Mouse (Mus musculus) embryonic facial prominence, embryonic 10.5 days (tissue): ENCODE data around the gene Olfr323. TPM values are rescaled to one million over a fixed set of nuclear protein-coding genes. Genes with fewer than 3 reads are reported as not detected.

Experiments used
- DNase-seq: peaks from one replicate; pipeline ENCODE4 v3.0.0-alpha.2; 2017; ENCODE audit warnings: low spot score
- H3K27ac ChIP-seq: fragments of 300-500 bp; sonication (generic); replicated peaks from 2 replicates; pipeline ENCODE4 v1.5.1; 2016; ENCODE audit warnings: mild to moderate bottlenecking
- H3K27me3 ChIP-seq: fragments of 300-500 bp; sonication (generic); replicated peaks from 2 replicates; pipeline ENCODE4 v1.6.1; 2016; ENCODE audit warnings: low read depth, mild to moderate bottlenecking; ENCODE audit not compliant: poor library complexity, severe bottlenecking
- H3K36me3 ChIP-seq: fragments of 300-500 bp; sonication (generic); replicated peaks from 2 replicates; pipeline ENCODE4 v1.6.1; 2016; ENCODE audit warnings: mild to moderate bottlenecking, moderate library complexity
- H3K4me1 ChIP-seq: fragments of 300-500 bp; sonication (generic); 2 replicates; pipeline ENCODE4 v1.6.1; 2016
- H3K4me3 ChIP-seq: fragments of 300-500 bp; sonication (generic); 2 replicates; pipeline ENCODE4 v1.5.1; 2016; ENCODE audit warnings: mild to moderate bottlenecking, moderate library complexity
- H3K9me3 ChIP-seq: fragments of 300-500 bp; sonication (generic); 2 replicates; pipeline ENCODE4 v1.6.1; 2016; ENCODE audit warnings: mild to moderate bottlenecking
- WGBS: fragments of 180-500 bp; shearing (Covaris S2); methylation state at CpG from one replicate; pipeline ENCODE4 v1.1.7; 2016; 5-methylcytosine and 5-hydroxymethylcytosine counted together
- polyA plus RNA-seq: library from polyadenylated mRNA; unstranded; fragments of >200 nt; fragmentation: Nextera tagmentation; extraction: Ambion mirVana; gene quantifications from 2 replicates; pipeline ENCODE4 v1.2.1, GENCODE M21; 2016

The Olfr323 gene
- polyA plus RNA-seq, 1 experiment from 2014 or later: not detected

GRCm38 (mm10) chr11:58594814-58595213, 35.5 kb downstream of the Olfr323 start, which contains the start of gene Olfr324:
Gene Olfr324 (plus strand): TSS chr11:58595114.
- 84% methylated on average over 6 of the region's 6 CpGs for WGBS
- no peak for DNase-seq
- Histone ChIP-seq H3K9me3 (no peaks in the 10 kb centered on the region), H3K4me3 (no peak within 1 kb of the TSS), H3K36me3 (no peaks in the 10 kb centered on the region), H3K4me1 (no peaks in the 10 kb centered on the region), H3K27ac (no peak within 1 kb of the TSS), H3K27me3 (no peaks in the 10 kb centered on the region)

GRCm38 (mm10) chr11:58588620-58589250, 41.6 kb downstream of the Olfr323 start:
- H3K27ac ChIP-seq: no peak overlapping the region
- no peaks in the 10 kb centered on the region for H3K9me3 ChIP-seq
- no peaks in the 10 kb centered on the region for H3K27me3 ChIP-seq
- no peak for DNase-seq
- H3K4me3 ChIP-seq: no peak overlapping the region
- no peaks in the 10 kb centered on the region for H3K4me1 ChIP-seq
- WGBS: 67% methylated on average over 3 of the region's 3 CpGs
- no peaks in the 10 kb centered on the region for H3K36me3 ChIP-seq

- 68% methylated on average over 7 of the region's 7 CpGs for WGBS
- H3K4me3 ChIP-seq: no peak overlapping the region
- peak; percentile 34 for DNase-seq
- H3K4me1 ChIP-seq: no peaks in the 10 kb centered on the region
- H3K27ac ChIP-seq: 0 out of 2 replicates have a peak overlapping the region, but pooled peaks have one; percentile 19
- H3K36me3 ChIP-seq: no peaks in the 10 kb centered on the region
- H3K27me3 ChIP-seq: no peaks in the 10 kb centered on the region
- no peaks in the 10 kb centered on the region for H3K9me3 ChIP-seq
These were observed 42.4 kb downstream of the Olfr323 start for GRCm38 (mm10) chr11:58587898-58588348.

- H3K9me3 ChIP-seq: no peaks in the 10 kb centered on the region
- no peaks in the 10 kb centered on the region for H3K4me1 ChIP-seq
- H3K4me3 ChIP-seq: no peak overlapping the region
- no peaks in the 10 kb centered on the region for H3K36me3 ChIP-seq
- no peaks in the 10 kb centered on the region for H3K27me3 ChIP-seq
- no peak for DNase-seq
- H3K27ac ChIP-seq: no peak overlapping the region
- 85% methylated on average over 8 of the region's 8 CpGs for WGBS
These were observed 51.7 kb downstream of the Olfr323 start for GRCm38 (mm10) chr11:58578636-58579035.

GRCm38 (mm10) chr11:58577430-58577829, 52.9 kb downstream of the Olfr323 start, which contains the start of gene Olfr325:
Gene Olfr325 (plus strand): TSS chr11:58577730.
- no peaks in the 10 kb centered on the region for H3K27me3 ChIP-seq
- no peaks in the 10 kb centered on the region for H3K9me3 ChIP-seq
- WGBS: 77% methylated on average over 1 of the region's 1 CpGs
- no peak within 1 kb of the TSS for H3K4me3 ChIP-seq
- H3K4me1 ChIP-seq: no peaks in the 10 kb centered on the region
- no peak within 1 kb of the TSS for H3K27ac ChIP-seq
- DNase-seq: no peak
- H3K36me3 ChIP-seq: no peaks in the 10 kb centered on the region

Other genes with a start within 250 kb of the Olfr323 start
- gene 1810065E05Rik, start 209.4 kb downstream of the Olfr323 start, polyA plus RNA-seq: not detected in 2 replicates
- gene Gm12253, start 197.9 kb downstream of the Olfr323 start, polyA plus RNA-seq: not detected in 2 replicates
- gene Lypd9, start 177.6 kb downstream of the Olfr323 start, polyA plus RNA-seq: not detected in 2 replicates
- 0.10 TPM in 1 of 2 replicates, not detected in the other for gene Olfr30, start 168.2 kb downstream of the Olfr323 start, polyA plus RNA-seq
- gene Olfr332, start 137.9 kb downstream of the Olfr323 start, polyA plus RNA-seq: not detected in 2 replicates
- not detected in 2 replicates for gene Olfr331, start 127.9 kb downstream of the Olfr323 start, polyA plus RNA-seq
- gene Olfr330, start 95.7 kb downstream of the Olfr323 start, polyA plus RNA-seq: not detected in 2 replicates
- not detected in 2 replicates for gene Olfr329-ps, start 84.1 kb downstream of the Olfr323 start, polyA plus RNA-seq
- 0.05 TPM in 2 replicates for gene Olfr328, start 74.9 kb downstream of the Olfr323 start, polyA plus RNA-seq
- gene Olfr224, start 59.9 kb downstream of the Olfr323 start, polyA plus RNA-seq: not detected in 2 replicates
- not detected in 2 replicates for gene Olfr325, start 52.8 kb downstream of the Olfr323 start, polyA plus RNA-seq
- not detected in 2 replicates for gene Olfr324, start 35.4 kb downstream of the Olfr323 start, polyA plus RNA-seq
- gene 2210407C18Rik, start 14.4 kb downstream of the Olfr323 start, polyA plus RNA-seq: not detected in 2 replicates
- gene Trim58, start 10.0 kb upstream of the Olfr323 start, polyA plus RNA-seq: 0.54 and 0.62 TPM in 2 replicates
- 0.05 TPM in 1 of 2 replicates, not detected in the other for gene Olfr322, start 28.3 kb upstream of the Olfr323 start, polyA plus RNA-seq
- gene Olfr320, start 50.6 kb upstream of the Olfr323 start, polyA plus RNA-seq: not detected in 2 replicates
- not detected in 2 replicates for gene Olfr319, start 68.7 kb upstream of the Olfr323 start, polyA plus RNA-seq
- not detected in 2 replicates for gene Olfr318, start 93.5 kb upstream of the Olfr323 start, polyA plus RNA-seq
- gene Olfr317, start 108.7 kb upstream of the Olfr323 start, polyA plus RNA-seq: not detected in 2 replicates
- gene Olfr316, start 122.2 kb upstream of the Olfr323 start, polyA plus RNA-seq: not detected in 2 replicates
- gene Olfr315, start 142.7 kb upstream of the Olfr323 start, polyA plus RNA-seq: not detected in 2 replicates
- not detected in 2 replicates for gene Olfr314, start 152.5 kb upstream of the Olfr323 start, polyA plus RNA-seq
- gene Fam183b, start 171.5 kb upstream of the Olfr323 start, polyA plus RNA-seq: 1.4 and 1.6 TPM in 2 replicates
- not detected in 2 replicates for gene Olfr313, start 184.5 kb upstream of the Olfr323 start, polyA plus RNA-seq
- not detected in 2 replicates for gene Olfr312, start 198.7 kb upstream of the Olfr323 start, polyA plus RNA-seq
- gene Olfr311, start 208.8 kb upstream of the Olfr323 start, polyA plus RNA-seq: not detected in 2 replicates
- 8.7 and 9.1 TPM in 2 replicates for gene Gm12258, start 216.7 kb upstream of the Olfr323 start, polyA plus RNA-seq
- gene 2810021J22Rik, start 236.7 kb upstream of the Olfr323 start, polyA plus RNA-seq: 10.6 and 10.8 TPM in 2 replicates